Mouse (Mus musculus): ENCODE data around the gene Nacc2. TPM values are rescaled to one million over a fixed set of nuclear protein-coding genes. Genes with fewer than 3 reads are reported as not detected.

The Nacc2 gene
- total RNA-seq, 2 experiments from 2014 or later = 60.6 to 66.8 TPM

Other genes with a start within 250 kb of the Nacc2 start
- 100 to 1,000 TPM; 123 to 135 TPM for gene Camsap1, start 139.9 kb downstream of the Nacc2 start, total RNA-seq (2021)
- gene Ubac1, start 101.5 kb downstream of the Nacc2 start, total RNA-seq (2021) = 10 to 100 TPM; 57.7 to 59.0 TPM
- gene Lhx3, start 85.1 kb upstream of the Nacc2 start, total RNA-seq (2021) = not detected
- gene Qsox2, start 114.3 kb upstream of the Nacc2 start, total RNA-seq (2021) = 10 to 100 TPM; 25.6 to 26.2 TPM
- gene Ccdc187, start 171.3 kb upstream of the Nacc2 start, total RNA-seq (2021) = under 1 TPM; 0.65 to 0.71 TPM
- 10 to 100 TPM; 34.5 to 41.8 TPM for gene Gpsm1, start 192.3 kb upstream of the Nacc2 start, total RNA-seq (2021)
- 10 to 100 TPM; 25.7 to 26.5 TPM for gene Dnlz, start 228.9 kb upstream of the Nacc2 start, total RNA-seq (2021)
- gene Card9, start 237.7 kb upstream of the Nacc2 start, total RNA-seq (2021) = 1 to 10 TPM; 1.6 to 2.1 TPM